Mouse (Mus musculus): ENCODE results near the gene Dbh.

- TF ChIP-seq CTCF (IDR thresholded peaks at IDR 0.05; ENCODE audit: low read depth) (no peak), EP300 (IDR thresholded peaks at IDR 0.05; ENCODE audit: low read depth) (no peak)
These were observed 20.1 kb upstream of the Dbh start for GRCm38 (mm10) chr2:27144957-27145356.

Data from heart, postnatal 0 days (tissue).